Mouse (Mus musculus): ENCODE data around the gene Wfdc15b. TPM values are rescaled to one million over a fixed set of nuclear protein-coding genes. Genes with fewer than 3 reads are reported as not detected.

Gene Wfdc15b
- polyA plus RNA-seq, 1 experiment from 2014 or later, result not detected

GRCm38 (mm10) chr2:164195971-164196699 lies 25.3 kb downstream of the Wfdc15b start:
- 87% methylated on average over 5 of the region's 5 CpGs for WGBS
- Histone ChIP-seq H3K27me3 (replicated peaks; ENCODE audit: low read depth, poor library complexity, severe bottlenecking) (no peaks in the 10 kb centered on the region), H3K36me3 (replicated peaks) (no peaks in the 10 kb centered on the region), H3K27ac (replicated peaks) (no peak overlapping the region), H3K9me3 (no peaks in the 10 kb centered on the region), H3K4me1 (no peaks in the 10 kb centered on the region), H3K4me3 (no peak overlapping the region)
- DNase-seq (ENCODE audit: low spot score), result no peak

GRCm38 (mm10) chr2:164194959-164195630 lies 26.4 kb downstream of the Wfdc15b start:
- H3K36me3 ChIP-seq (replicated peaks), result no peaks in the 10 kb centered on the region
- H3K9me3 ChIP-seq, result no peaks in the 10 kb centered on the region
- no peak overlapping the region for H3K27ac ChIP-seq (replicated peaks)
- no peak for DNase-seq (ENCODE audit: low spot score)
- 88% methylated on average over 5 of the region's 5 CpGs for WGBS
- H3K4me1 ChIP-seq, result no peaks in the 10 kb centered on the region
- no peak overlapping the region for H3K4me3 ChIP-seq
- H3K27me3 ChIP-seq (replicated peaks; ENCODE audit: low read depth, poor library complexity, severe bottlenecking), result no peaks in the 10 kb centered on the region

GRCm38 (mm10) chr2:164192279-164192678 lies 29.2 kb downstream of the Wfdc15b start:
- H3K4me1 ChIP-seq, result no peaks in the 10 kb centered on the region
- no peaks in the 10 kb centered on the region for H3K9me3 ChIP-seq
- H3K27me3 ChIP-seq (replicated peaks; ENCODE audit: low read depth, poor library complexity, severe bottlenecking), result no peaks in the 10 kb centered on the region
- no peak for DNase-seq (ENCODE audit: low spot score)
- no peaks in the 10 kb centered on the region for H3K36me3 ChIP-seq (replicated peaks)
- H3K27ac ChIP-seq (replicated peaks), result no peak overlapping the region
- H3K4me3 ChIP-seq, result no peak overlapping the region

- Histone ChIP-seq H3K27ac (replicated peaks) (no peak within 1 kb of the TSS), H3K4me3 (no peak within 1 kb of the TSS), H3K4me1 (no peaks in the 10 kb centered on the region), H3K36me3 (replicated peaks) (no peaks in the 10 kb centered on the region), H3K27me3 (replicated peaks; ENCODE audit: low read depth, poor library complexity, severe bottlenecking) (no peaks in the 10 kb centered on the region), H3K9me3 (no peaks in the 10 kb centered on the region)
- no peak for DNase-seq (ENCODE audit: low spot score)
- 90% methylated on average over 6 of the region's 6 CpGs for WGBS
These were observed 30.9 kb downstream of the Wfdc15b start, which contains the start of gene Wfdc12 for GRCm38 (mm10) chr2:164190576-164190975. Wfdc12 (minus strand) TSS chr2:164190608.

- H3K9me3 ChIP-seq, result no peaks in the 10 kb centered on the region
- H3K27ac ChIP-seq (replicated peaks), result no peak overlapping the region
- no peak overlapping the region for H3K4me3 ChIP-seq
- H3K4me1 ChIP-seq, result peaks cover 7% of the 10 kb centered on the region
- WGBS, result 30% methylated on average over 5 of the region's 5 CpGs
- no peak for DNase-seq (ENCODE audit: low spot score)
- no peaks in the 10 kb centered on the region for H3K27me3 ChIP-seq (replicated peaks; ENCODE audit: low read depth, poor library complexity, severe bottlenecking)
- H3K36me3 ChIP-seq (replicated peaks), result no peaks in the 10 kb centered on the region
These were observed 32.7 kb downstream of the Wfdc15b start for GRCm38 (mm10) chr2:164188722-164189121.

GRCm38 (mm10) chr2:164184145-164184719 lies 37.2 kb downstream of the Wfdc15b start:
- H3K9me3 ChIP-seq, result no peaks in the 10 kb centered on the region
- DNase-seq (ENCODE audit: low spot score), result no peak
- H3K36me3 ChIP-seq (replicated peaks), result no peaks in the 10 kb centered on the region
- H3K27ac ChIP-seq (replicated peaks), result no peak overlapping the region
- 0 out of 2 replicates have a peak, but pooled peaks cover 6% of the 10 kb centered on the region for H3K27me3 ChIP-seq (replicated peaks; ENCODE audit: low read depth, poor library complexity, severe bottlenecking)
- H3K4me1 ChIP-seq, result peaks cover 12% of the 10 kb centered on the region
- 47% methylated on average over 9 of the region's 9 CpGs for WGBS
- no peak overlapping the region for H3K4me3 ChIP-seq

GRCm38 (mm10) chr2:164183340-164183739 lies 38.1 kb downstream of the Wfdc15b start:
- Histone ChIP-seq H3K4me3 (no peak overlapping the region), H3K9me3 (no peaks in the 10 kb centered on the region), H3K4me1 (peaks cover 14% of the 10 kb centered on the region), H3K27me3 (replicated peaks; ENCODE audit: low read depth, poor library complexity, severe bottlenecking) (0 out of 2 replicates have a peak, but pooled peaks cover 6% of the 10 kb centered on the region), H3K27ac (replicated peaks) (no peak overlapping the region), H3K36me3 (replicated peaks) (no peaks in the 10 kb centered on the region)
- no peak for DNase-seq (ENCODE audit: low spot score)
- WGBS, result 67% methylated on average over 9 of the region's 9 CpGs

GRCm38 (mm10) chr2:164182692-164183255 lies 38.7 kb downstream of the Wfdc15b start, which contains the start of gene Wfdc5:
Wfdc5 (minus strand) TSS chr2:164182742.
- Histone ChIP-seq H3K4me3 (no peak within 1 kb of the TSS), H3K36me3 (replicated peaks) (no peaks in the 10 kb centered on the region), H3K4me1 (peaks cover 19% of the 10 kb centered on the region), H3K9me3 (no peaks in the 10 kb centered on the region), H3K27me3 (replicated peaks; ENCODE audit: low read depth, poor library complexity, severe bottlenecking) (0 out of 2 replicates have a peak, but pooled peaks cover 6% of the 10 kb centered on the region), H3K27ac (replicated peaks) (no peak within 1 kb of the TSS)
- 81% methylated on average over 7 of the region's 7 CpGs for WGBS
- no peak for DNase-seq (ENCODE audit: low spot score)

GRCm38 (mm10) chr2:164180770-164181169 lies 40.7 kb downstream of the Wfdc15b start:
- peaks cover 6% of the 10 kb centered on the region; the same call in 1 of the 2 replicates for H3K27me3 ChIP-seq (replicated peaks; ENCODE audit: low read depth, poor library complexity, severe bottlenecking)
- WGBS, result 85% methylated on average over 4 of the region's 4 CpGs
- DNase-seq (ENCODE audit: low spot score), result no peak
- no peak overlapping the region for H3K4me3 ChIP-seq
- H3K27ac ChIP-seq (replicated peaks), result no peak overlapping the region
- no peaks in the 10 kb centered on the region for H3K36me3 ChIP-seq (replicated peaks)
- peaks cover 19% of the 10 kb centered on the region for H3K4me1 ChIP-seq
- H3K9me3 ChIP-seq, result no peaks in the 10 kb centered on the region

GRCm38 (mm10) chr2:164180124-164180523 lies 41.3 kb downstream of the Wfdc15b start:
- Histone ChIP-seq H3K9me3 (no peaks in the 10 kb centered on the region), H3K27me3 (replicated peaks; ENCODE audit: low read depth, poor library complexity, severe bottlenecking) (peaks cover 8% of the 10 kb centered on the region; the same call in 1 of the 2 replicates), H3K4me3 (no peak overlapping the region), H3K4me1 (peaks cover 19% of the 10 kb centered on the region), H3K27ac (replicated peaks) (no peak overlapping the region), H3K36me3 (replicated peaks) (no peaks in the 10 kb centered on the region)
- DNase-seq (ENCODE audit: low spot score), result no peak
- WGBS, result 33% methylated on average over 3 of the region's 3 CpGs

- Histone ChIP-seq H3K4me3 (no peak overlapping the region), H3K4me1 (peaks cover 7% of the 10 kb centered on the region), H3K27ac (replicated peaks) (no peak overlapping the region), H3K36me3 (replicated peaks) (no peaks in the 10 kb centered on the region), H3K9me3 (no peaks in the 10 kb centered on the region), H3K27me3 (replicated peaks; ENCODE audit: low read depth, poor library complexity, severe bottlenecking) (peaks cover 30% of the 10 kb centered on the region)
- no peak for DNase-seq (ENCODE audit: low spot score)
- 86% methylated on average over 5 of the region's 5 CpGs for WGBS
These were observed 43.6 kb downstream of the Wfdc15b start for GRCm38 (mm10) chr2:164177831-164178230.

- H3K4me1 ChIP-seq, result peaks cover 18% of the 10 kb centered on the region
- H3K27ac ChIP-seq (replicated peaks), result no peak overlapping the region
- H3K4me3 ChIP-seq, result no peak overlapping the region
- 83% methylated on average over 3 of the region's 3 CpGs for WGBS
- no peak for DNase-seq (ENCODE audit: low spot score)
- H3K36me3 ChIP-seq (replicated peaks), result no peaks in the 10 kb centered on the region
- H3K27me3 ChIP-seq (replicated peaks; ENCODE audit: low read depth, poor library complexity, severe bottlenecking), result peaks cover 44% of the 10 kb centered on the region
- H3K9me3 ChIP-seq, result no peaks in the 10 kb centered on the region
These were observed 45.6 kb downstream of the Wfdc15b start for GRCm38 (mm10) chr2:164175850-164176249.
